Mouse (Mus musculus): Measurements from ENCODE around the gene Faim. TPM values are rescaled to one million over a fixed set of nuclear protein-coding genes. Genes with fewer than 3 reads are reported as not detected.

The Faim gene
- polyA plus RNA-seq, 1 experiment = 2.9 TPM

DNA sequence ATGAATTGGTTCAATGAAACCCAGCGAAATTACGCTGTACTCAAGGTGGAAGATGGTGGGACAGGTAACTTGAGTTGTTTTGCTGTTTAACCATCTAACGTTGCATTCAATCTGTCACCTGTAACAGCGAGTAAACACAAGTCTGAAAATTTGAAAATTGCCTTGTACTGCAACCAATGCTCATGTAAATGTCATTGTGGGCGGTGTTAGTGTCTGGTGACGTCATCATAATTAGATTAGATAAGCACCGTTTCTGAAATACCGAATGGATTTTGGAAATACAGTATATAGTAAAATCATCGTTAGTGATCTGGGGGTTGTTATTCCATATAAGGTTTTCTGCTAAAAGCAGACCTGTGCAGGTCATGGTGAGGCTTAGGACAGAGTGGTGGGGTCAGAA lies 958 bp downstream of the Faim start:
- Histone ChIP-seq H3K4me1 (ENCODE audit: control insufficient read depth, insufficient read depth, insufficient read length) (peaks cover 2% of the 10 kb centered on the region), H3K4me3 (ENCODE audit: extremely low read depth, insufficient read depth, insufficient read length) (peak overlapping the region; percentile 77; the same call in 1 of the 2 replicates), H3K27me3 (ENCODE audit: control insufficient read depth, insufficient read depth, low read length) (no peaks in the 10 kb centered on the region), H3K27ac (ENCODE audit: insufficient read depth, low read length) (no peak overlapping the region), H3K36me3 (ENCODE audit: control insufficient read depth, insufficient read depth, low read length) (no peaks in the 10 kb centered on the region)
- no peak for DNase-seq (ENCODE audit: low read depth in 1 of 2, low spot score in 2 of 2)
- TF ChIP-seq POLR2A (IDR thresholded peaks at IDR 0.05; ENCODE audit: low read depth, low read length) (no peak), CTCF (IDR thresholded peaks at IDR 0.05; ENCODE audit: extremely low read depth, insufficient read depth, insufficient read length, insufficient replicate concordance) (no peak)
- WGBS = 54% methylated on average over 9 of the region's 9 CpGs

DNA sequence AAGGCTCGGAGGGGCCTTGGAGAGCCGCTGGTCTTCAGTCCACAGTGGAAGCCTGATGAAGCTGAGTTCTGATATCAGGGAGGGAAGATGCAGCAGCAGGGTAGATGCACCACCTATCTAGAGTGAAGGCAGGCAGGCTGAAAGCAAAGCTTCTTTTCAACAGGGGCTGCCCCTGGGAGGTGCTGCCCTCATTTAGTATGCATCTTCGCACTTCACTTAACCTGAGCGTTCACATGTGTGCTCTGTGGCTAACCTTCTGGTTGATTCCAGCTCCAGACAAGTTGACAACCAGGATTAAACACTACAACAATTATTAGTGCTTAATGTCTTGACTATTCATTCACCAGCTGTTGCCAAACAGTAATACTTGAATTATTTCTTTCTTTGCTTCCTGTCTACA lies 7.9 kb downstream of the Faim start:
- H3K27ac ChIP-seq (ENCODE audit: insufficient read depth, low read length) = 0 out of 2 replicates have a peak overlapping the region, but pooled peaks have one; percentile 9
- no peaks in the 10 kb centered on the region for H3K27me3 ChIP-seq (ENCODE audit: control insufficient read depth, insufficient read depth, low read length)
- 77% methylated on average over 4 of the region's 4 CpGs for WGBS

DNA sequence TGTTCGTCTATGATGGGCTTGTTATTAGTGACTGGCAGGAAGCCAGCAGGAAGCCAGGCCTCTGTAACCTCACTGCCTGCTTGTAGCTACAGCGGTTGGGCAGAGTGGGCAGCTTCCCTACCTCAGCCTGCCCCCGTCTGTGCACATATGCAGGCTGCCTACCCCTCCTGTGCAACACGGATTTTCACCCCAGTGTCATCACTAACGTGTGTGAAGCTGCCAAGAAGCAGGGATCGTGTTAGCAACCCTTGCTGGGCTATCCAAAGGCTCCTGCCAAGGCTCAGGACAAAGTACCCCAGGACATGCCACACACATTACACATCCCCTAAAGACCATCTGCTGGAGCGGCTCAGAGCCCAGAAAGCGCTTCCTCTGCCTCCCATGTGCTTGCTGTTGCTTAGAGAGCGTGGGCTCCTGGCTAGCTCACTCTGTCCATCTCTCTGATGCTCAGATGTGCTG lies 13.7 kb downstream of the Faim start:
- no peaks in the 10 kb centered on the region for H3K4me1 ChIP-seq (ENCODE audit: control insufficient read depth, insufficient read depth, insufficient read length)
- no peak for TF ChIP-seq CTCF (IDR thresholded peaks at IDR 0.05; ENCODE audit: extremely low read depth, insufficient read depth, insufficient read length, insufficient replicate concordance)
- no peak for TF ChIP-seq POLR2A (IDR thresholded peaks at IDR 0.05; ENCODE audit: low read depth, low read length)
- 55% methylated on average over 9 of the region's 9 CpGs for WGBS
- peaks cover 19% of the 10 kb centered on the region for H3K36me3 ChIP-seq (ENCODE audit: control insufficient read depth, insufficient read depth, low read length)
- no peak for DNase-seq (ENCODE audit: low read depth in 1 of 2, low spot score in 2 of 2)
- no peak overlapping the region for H3K4me3 ChIP-seq (ENCODE audit: extremely low read depth, insufficient read depth, insufficient read length)
- H3K27ac ChIP-seq (ENCODE audit: insufficient read depth, low read length) = no peak overlapping the region
- no peaks in the 10 kb centered on the region for H3K27me3 ChIP-seq (ENCODE audit: control insufficient read depth, insufficient read depth, low read length)

More for the DNA sequence above, 7.9 kb downstream of the Faim start:
- Histone ChIP-seq H3K36me3 (ENCODE audit: control insufficient read depth, insufficient read depth, low read length) (peaks cover 14% of the 10 kb centered on the region), H3K4me3 (ENCODE audit: extremely low read depth, insufficient read depth, insufficient read length) (no peak overlapping the region), H3K4me1 (ENCODE audit: control insufficient read depth, insufficient read depth, insufficient read length) (peaks cover 6% of the 10 kb centered on the region; the same call in 1 of the 2 replicates)
- DNase-seq (ENCODE audit: low read depth in 1 of 2, low spot score in 2 of 2) = no peak
- TF ChIP-seq POLR2A (IDR thresholded peaks at IDR 0.05; ENCODE audit: low read depth, low read length) (no peak), CTCF (IDR thresholded peaks at IDR 0.05; ENCODE audit: extremely low read depth, insufficient read depth, insufficient read length, insufficient replicate concordance) (no peak)

DNA sequence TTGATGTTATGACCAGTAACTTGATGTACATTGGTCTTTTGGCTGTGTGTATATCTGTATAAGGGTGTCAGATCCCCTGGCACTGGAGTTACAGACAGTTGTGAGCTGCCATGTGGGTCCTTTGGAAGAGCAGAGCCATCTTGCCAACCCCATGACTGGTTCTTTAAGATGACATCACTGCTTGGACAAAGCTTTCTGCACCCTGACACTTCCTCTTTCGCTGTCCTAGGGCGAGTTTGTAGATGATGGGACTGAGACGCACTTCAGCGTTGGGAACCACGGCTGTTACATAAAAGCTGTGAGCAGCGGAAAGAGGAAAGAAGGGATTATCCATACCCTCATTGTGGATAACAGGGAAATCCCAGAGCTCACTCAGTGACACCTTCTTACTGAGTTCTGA lies 15.2 kb downstream of the Faim start:
- Histone ChIP-seq H3K36me3 (ENCODE audit: control insufficient read depth, insufficient read depth, low read length) (peaks cover 19% of the 10 kb centered on the region), H3K4me3 (ENCODE audit: extremely low read depth, insufficient read depth, insufficient read length) (no peak overlapping the region), H3K4me1 (ENCODE audit: control insufficient read depth, insufficient read depth, insufficient read length) (no peaks in the 10 kb centered on the region), H3K27me3 (ENCODE audit: control insufficient read depth, insufficient read depth, low read length) (no peaks in the 10 kb centered on the region), H3K27ac (ENCODE audit: insufficient read depth, low read length) (no peak overlapping the region)
- 75% methylated on average over 6 of the region's 6 CpGs for WGBS
- no peak for DNase-seq (ENCODE audit: low read depth in 1 of 2, low spot score in 2 of 2)
- TF ChIP-seq POLR2A (IDR thresholded peaks at IDR 0.05; ENCODE audit: low read depth, low read length) (no peak), CTCF (IDR thresholded peaks at IDR 0.05; ENCODE audit: extremely low read depth, insufficient read depth, insufficient read length, insufficient replicate concordance) (no peak)

DNA sequence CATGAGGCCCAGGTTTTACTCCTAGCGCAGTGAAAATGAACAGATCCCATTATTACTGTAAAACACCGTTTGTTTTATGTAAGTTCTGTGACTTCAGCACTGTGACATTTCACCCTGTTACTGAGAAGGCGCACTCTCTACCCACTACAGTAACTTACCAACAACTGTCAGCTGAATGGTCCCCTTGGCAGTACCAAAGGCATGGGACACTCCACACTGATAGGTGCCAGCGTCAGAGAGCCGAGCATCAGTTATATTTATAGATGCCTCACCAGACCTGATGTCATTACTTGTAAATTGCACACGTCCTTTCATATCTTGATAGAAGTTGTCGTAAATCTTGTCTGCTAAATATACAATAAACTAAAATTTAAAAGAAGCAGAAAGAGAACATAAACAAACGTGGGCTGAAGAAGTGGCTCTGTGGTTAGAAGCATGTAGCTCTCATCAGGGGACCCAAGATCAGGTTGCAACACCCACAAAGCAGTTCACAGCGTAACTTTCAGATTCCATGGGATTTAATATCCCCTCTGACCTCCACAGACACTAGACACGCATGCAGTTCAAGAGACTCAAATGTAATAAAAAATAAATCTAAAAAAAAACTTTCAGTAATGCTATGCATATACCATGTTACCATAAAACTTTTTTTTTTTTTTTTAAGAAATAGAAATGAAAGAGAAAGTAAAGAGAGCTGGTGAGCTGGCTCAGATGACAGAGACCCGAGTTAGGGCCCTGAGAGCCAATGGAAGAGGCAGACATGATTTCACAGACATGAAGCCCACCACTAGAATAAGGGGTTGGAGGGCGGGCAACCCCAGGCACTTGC lies 23.1 kb downstream of the Faim start:
- no peaks in the 10 kb centered on the region for H3K4me1 ChIP-seq (ENCODE audit: control insufficient read depth, insufficient read depth, insufficient read length)
- no peaks in the 10 kb centered on the region for H3K27me3 ChIP-seq (ENCODE audit: control insufficient read depth, insufficient read depth, low read length)
- H3K27ac ChIP-seq (ENCODE audit: insufficient read depth, low read length) = peak overlapping the region; percentile 40
- H3K36me3 ChIP-seq (ENCODE audit: control insufficient read depth, insufficient read depth, low read length) = peaks cover 3% of the 10 kb centered on the region; the same call in 1 of the 2 replicates
- DNase-seq (ENCODE audit: low read depth in 1 of 2, low spot score in 2 of 2) = peak in 1 of 2 experiments; percentile 12
- TF ChIP-seq CTCF (IDR thresholded peaks at IDR 0.05; ENCODE audit: extremely low read depth, insufficient read depth, insufficient read length, insufficient replicate concordance) = no peak
- TF ChIP-seq POLR2A (IDR thresholded peaks at IDR 0.05; ENCODE audit: low read depth, low read length) = no peak
- peak overlapping the region; percentile 39 for H3K4me3 ChIP-seq (ENCODE audit: extremely low read depth, insufficient read depth, insufficient read length)
- WGBS = 50% methylated on average over 12 of the region's 12 CpGs

DNA sequence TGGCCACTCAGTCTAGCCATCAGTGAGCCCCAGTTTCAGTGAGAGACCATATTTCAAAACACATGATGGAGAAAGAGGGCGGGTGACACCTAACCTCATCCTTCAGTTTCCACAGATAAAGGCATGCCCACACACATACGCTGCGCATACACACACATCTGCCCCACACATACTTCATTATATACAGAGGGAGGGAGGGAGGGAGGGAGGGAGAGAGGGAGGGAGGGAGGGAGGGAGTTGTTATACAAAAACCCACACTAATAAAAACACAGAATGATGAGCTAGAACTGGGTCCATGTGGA lies 23.7 kb downstream of the Faim start:
- Histone ChIP-seq H3K4me3 (ENCODE audit: extremely low read depth, insufficient read depth, insufficient read length) (peak overlapping the region; percentile 10; the same call in 1 of the 2 replicates), H3K27me3 (ENCODE audit: control insufficient read depth, insufficient read depth, low read length) (no peaks in the 10 kb centered on the region), H3K36me3 (ENCODE audit: control insufficient read depth, insufficient read depth, low read length) (peaks cover 3% of the 10 kb centered on the region; the same call in 1 of the 2 replicates), H3K27ac (ENCODE audit: insufficient read depth, low read length) (peak overlapping the region; percentile 1; the same call in 1 of the 2 replicates), H3K4me1 (ENCODE audit: control insufficient read depth, insufficient read depth, insufficient read length) (no peaks in the 10 kb centered on the region)
- 81% methylated on average over 3 of the region's 3 CpGs for WGBS
- TF ChIP-seq CTCF (IDR thresholded peaks at IDR 0.05; ENCODE audit: extremely low read depth, insufficient read depth, insufficient read length, insufficient replicate concordance) = no peak
- no peak for TF ChIP-seq POLR2A (IDR thresholded peaks at IDR 0.05; ENCODE audit: low read depth, low read length)
- no peak for DNase-seq (ENCODE audit: low read depth in 1 of 2, low spot score in 2 of 2)

DNA sequence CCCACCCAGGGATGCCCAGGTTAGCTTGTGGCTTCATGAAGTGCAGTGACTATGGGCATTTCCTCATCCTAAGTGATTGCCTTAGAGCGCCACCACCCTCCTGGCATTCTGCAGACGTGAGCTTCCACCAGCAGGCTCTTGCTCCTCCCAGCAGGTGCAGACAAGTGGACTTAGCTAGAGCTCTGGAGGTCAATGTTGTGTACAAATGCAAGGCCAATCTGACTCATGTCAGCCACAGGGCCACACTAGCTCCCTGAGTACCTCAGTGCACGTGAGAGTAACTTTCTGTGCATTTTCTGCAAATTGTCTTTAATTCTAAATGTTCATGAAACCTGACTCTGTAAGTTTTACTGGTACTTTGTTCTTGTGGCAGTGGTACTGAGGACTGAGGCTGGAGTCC lies 30.1 kb downstream of the Faim start:
- Histone ChIP-seq H3K27ac (ENCODE audit: insufficient read depth, low read length) (no peak overlapping the region), H3K36me3 (ENCODE audit: control insufficient read depth, insufficient read depth, low read length) (no peaks in the 10 kb centered on the region), H3K4me3 (ENCODE audit: extremely low read depth, insufficient read depth, insufficient read length) (no peak overlapping the region), H3K27me3 (ENCODE audit: control insufficient read depth, insufficient read depth, low read length) (no peaks in the 10 kb centered on the region), H3K4me1 (ENCODE audit: control insufficient read depth, insufficient read depth, insufficient read length) (no peaks in the 10 kb centered on the region)
- 77% methylated on average over 3 of the region's 3 CpGs for WGBS
- TF ChIP-seq POLR2A (IDR thresholded peaks at IDR 0.05; ENCODE audit: low read depth, low read length) (no peak), CTCF (IDR thresholded peaks at IDR 0.05; ENCODE audit: extremely low read depth, insufficient read depth, insufficient read length, insufficient replicate concordance) (no peak)
- DNase-seq (ENCODE audit: low read depth in 1 of 2, low spot score in 2 of 2) = no peak

Measured in spleen, adult 2 months (tissue).